Mouse (Mus musculus): ENCODE measurements around the gene Kcnk12.

GRCm38 (mm10) chr17:87798423-87798941, 688 bp upstream of the Kcnk12 start:
- TF ChIP-seq POLR2A (IDR thresholded peaks at IDR 0.05; ENCODE audit: control insufficient read depth in 1 of 2, insufficient read depth in 1 of 2, low read depth in 1 of 2, low read length in 2 of 2, poor library complexity in 1 of 2) (no peak), TCF12 (IDR thresholded peaks at IDR 0.05; ENCODE audit: low read depth, low read length) (no peak), E2F4 (IDR thresholded peaks at IDR 0.05; ENCODE audit: borderline replicate concordance, low read depth, low read length) (no peak), CHD2 (IDR thresholded peaks at IDR 0.05; ENCODE audit: low read length) (no peak), RCOR1 (IDR thresholded peaks at IDR 0.05; ENCODE audit: low read depth, low read length) (no peak), CTCF (IDR thresholded peaks at IDR 0.05 in 2 of 3, conservative IDR thresholded peaks at IDR 0.05 in 1 of 3; ENCODE audit: control insufficient read depth in 1 of 3, insufficient read depth in 1 of 3, low read depth in 2 of 3, low read length in 3 of 3, poor library complexity in 1 of 3, severe bottlenecking in 1 of 3) (no peak), NELFE (IDR thresholded peaks at IDR 0.05; ENCODE audit: low read depth, low read length) (no peak), EP300 (IDR thresholded peaks at IDR 0.05; ENCODE audit: low read depth in 1 of 2, low read length in 2 of 2) (no peak), ZNF384 (IDR thresholded peaks at IDR 0.05; ENCODE audit: low read depth, low read length) (no peak), JUND (IDR thresholded peaks at IDR 0.05; ENCODE audit: low read depth, low read length) (no peak), MAX (IDR thresholded peaks at IDR 0.05; ENCODE audit: low read length) (no peak), MAFK (IDR thresholded peaks at IDR 0.05; ENCODE audit: borderline replicate concordance, low read depth, low read length) (no peak)
